7 mouse cellular contexts compared by ENCODE assay signal in the genomic region with DNA sequence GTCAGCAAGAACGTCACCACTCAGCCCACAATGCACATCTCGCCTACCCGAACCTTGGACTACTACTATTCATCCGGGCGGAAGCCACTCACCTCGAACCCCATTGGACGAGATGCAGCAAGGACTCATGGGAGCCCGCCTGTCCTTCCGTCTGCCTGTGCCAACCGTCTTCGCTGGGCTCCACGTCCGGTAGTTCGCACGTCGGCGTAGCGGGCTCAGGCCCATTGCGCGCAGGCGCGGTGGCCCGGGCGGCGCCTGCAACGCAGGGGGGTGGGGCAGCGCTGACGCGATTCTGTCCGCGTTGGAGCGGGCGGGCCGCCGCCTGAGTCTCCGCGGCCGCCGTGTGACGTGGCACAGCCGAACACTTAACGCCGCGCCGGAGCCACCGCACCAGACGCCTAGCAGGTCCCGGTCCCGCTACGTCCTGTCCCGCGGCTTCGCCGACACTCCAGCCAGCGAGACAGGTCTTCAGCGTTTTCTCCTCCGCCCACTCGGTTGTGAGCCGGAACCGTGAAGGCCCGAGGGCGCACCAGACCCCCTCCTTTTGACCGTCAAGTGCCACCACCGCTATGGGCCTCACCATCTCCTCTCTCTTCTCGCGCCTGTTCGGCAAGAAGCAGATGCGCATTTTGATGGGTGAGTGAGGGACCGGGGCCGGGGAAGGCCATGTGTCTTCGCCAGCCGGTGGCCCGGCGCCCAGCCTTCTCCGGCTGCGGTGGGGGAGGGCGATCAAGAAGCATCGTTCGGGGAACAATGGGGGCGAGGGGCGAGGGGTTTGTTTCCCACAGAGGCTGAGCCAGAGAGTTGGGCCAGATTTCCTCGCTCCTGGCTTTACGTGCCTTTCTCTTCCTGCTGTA. TPM values are rescaled to one million over a fixed set of nuclear protein-coding genes. Genes with fewer than 3 reads are reported as not detected.
DNase-seq lines count a peak whose midpoint lies in the region; ATAC-seq lines count a peak whose summit lies in the region.

A gene (plus strand): TSS at position 224 of the 857 bp plus-strand sequence.

- peak within 1 kb of the TSS; percentile 85 for H3K4me3 ChIP-seq in intestine, embryonic 16.5 days (ENCODE audit: low read length)
- H3K4me3 ChIP-seq in midbrain, embryonic 11.5 days (ENCODE audit: low read depth, low read length), result peak within 1 kb of the TSS; percentile 94

- peak; percentile 99 for ATAC-seq in intestine, embryonic 16.5 days
- peak; percentile 98 for ATAC-seq in midbrain, embryonic 11.5 days (ENCODE audit: low FRiP score)

- H3K4me2 ChIP-seq in intestine, embryonic 16.5 days (ENCODE audit: low read depth, low read length), result peak within 1 kb of the TSS; percentile 59
- peak within 1 kb of the TSS; percentile 85 for H3K4me2 ChIP-seq in midbrain, embryonic 11.5 days

- peak within 1 kb of the TSS; percentile 98 for H3K27ac ChIP-seq in intestine, embryonic 16.5 days (ENCODE audit: low read length)
- H3K27ac ChIP-seq in midbrain, embryonic 11.5 days (ENCODE audit: low read depth, low read length), result peak within 1 kb of the TSS; percentile 92

- peak within 1 kb of the TSS; percentile 97 for H3K9ac ChIP-seq in intestine, embryonic 16.5 days (ENCODE audit: low read depth, low read length)
- H3K9ac ChIP-seq in midbrain, embryonic 11.5 days (ENCODE audit: low read length), result peak within 1 kb of the TSS; percentile 96

- H3K36me3 ChIP-seq in intestine, embryonic 16.5 days (ENCODE audit: control insufficient read depth, insufficient read depth, low read length), result no peaks in the 10 kb centered on the region
- H3K36me3 ChIP-seq in midbrain, embryonic 11.5 days (ENCODE audit: control insufficient read depth, insufficient read depth, low read length), result no peaks in the 10 kb centered on the region

- peaks cover 2% of the 10 kb centered on the region; the same call in 1 of the 2 replicates for H3K4me1 ChIP-seq in intestine, embryonic 16.5 days (ENCODE audit: control insufficient read depth, insufficient read depth, low read length)
- H3K4me1 ChIP-seq in midbrain, embryonic 11.5 days (ENCODE audit: control insufficient read depth, insufficient read depth, low read length), result peaks cover 10% of the 10 kb centered on the region; the same call in 1 of the 2 replicates

- no peaks in the 10 kb centered on the region for H3K27me3 ChIP-seq in intestine, embryonic 16.5 days (replicated peaks; ENCODE audit: control insufficient read depth, insufficient read depth, low read length)
- no peaks in the 10 kb centered on the region for H3K27me3 ChIP-seq in midbrain, embryonic 11.5 days (ENCODE audit: control insufficient read depth, insufficient read depth, low read length)

- under 1% methylated on average over 83 of the region's 83 CpGs for WGBS in intestine, embryonic 16.5 days
- WGBS in midbrain, embryonic 11.5 days, result under 1% methylated on average over 83 of the region's 83 CpGs

- H3K9me3 ChIP-seq in intestine, embryonic 16.5 days (ENCODE audit: control insufficient read depth, low read length), result no peaks in the 10 kb centered on the region
- H3K9me3 ChIP-seq in midbrain, embryonic 11.5 days (ENCODE audit: control insufficient read depth, low read length), result no peaks in the 10 kb centered on the region

- peak; percentile 99 for DNase-seq in adrenal gland, adult 8-10 months
- peak; percentile 93 for DNase-seq in embryo, embryonic 9.5 days (ENCODE audit: extremely low spot score)
- peak; percentile 97 to 98 for DNase-seq in gastrocnemius, postnatal 4 days (ENCODE audit: low spot score in 2 of 2)
- peak; percentile 99 for DNase-seq in left cerebral cortex, postnatal 36 days (ENCODE audit: low spot score in 2 of 2)
- DNase-seq in midbrain, embryonic 11.5 days (ENCODE audit: low spot score, missing footprints), result peak; percentile 100
- peak; percentile 100 for DNase-seq in skeletal muscle tissue, adult 2 months (ENCODE audit: low read depth, low spot score)

- intact Hi-C loops in left cerebral cortex, postnatal 36 days (cut with DNase I), result loop anchor here (2.0 to 10.0 kb wide), 2 partner anchors 103 to 153 kb away; a partner anchor contains a TSS

RNA-seq across cellular contexts. Expression of the gene that starts here (rescaled TPM):
- 100 to 1,000 TPM; 158 to 182 (median 166) TPM for total RNA-seq in adrenal gland, adult 8-10 months (2022)
- 100 to 1,000 TPM; 169 to 185 TPM for total RNA-seq in gastrocnemius, postnatal 4 days (2021)
- polyA plus RNA-seq in intestine, embryonic 16.5 days (2015; fragmentation: Nextera tagmentation; extraction: Ambion mirVana), result 615 and 619 TPM in 2 replicates
- 100 to 1,000 TPM; 108 TPM for total RNA-seq in left cerebral cortex, postnatal 36 days (2021)
- 586 and 633 TPM in 2 replicates for polyA plus RNA-seq in midbrain, embryonic 11.5 days (2014; fragmentation: Nextera tagmentation; extraction: Ambion mirVana)

Comparison
In these comparisons a context has a peak if more than half of its experiments do, and no peak if none do; other contexts are left out.
1. Peak in every context shown above with its lines: DNase-seq, ATAC-seq, H3K4me3 ChIP-seq and H3K27ac ChIP-seq.